In the genomic region with DNA sequence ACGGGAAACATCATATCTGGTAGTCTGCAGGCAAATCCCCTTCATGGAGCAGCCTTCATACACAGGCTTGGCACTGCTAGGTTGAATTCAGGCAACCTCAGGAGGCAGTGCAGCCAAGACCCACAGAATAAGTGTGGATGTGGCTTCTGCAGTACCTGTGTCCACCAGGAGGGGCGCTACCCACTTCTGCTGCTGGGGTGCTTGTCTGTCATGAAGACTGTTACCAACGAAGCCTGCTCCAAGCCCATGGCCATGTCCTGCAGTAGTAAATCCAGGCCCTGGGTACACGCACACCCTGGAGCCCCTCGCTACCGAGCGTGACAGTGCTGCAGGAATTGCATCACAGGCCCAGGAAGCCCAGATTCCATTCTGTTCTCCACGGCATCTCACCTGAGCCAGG, we compare ENCODE assay signal across 8 mouse cellular contexts. TPM values are rescaled to one million over a fixed set of nuclear protein-coding genes. Genes with fewer than 3 reads are reported as not detected.
A peak's percentile ranks its signal among the peaks of the same experiment; 100 is the strongest.
DNase-seq lines count a peak whose midpoint lies in the region; ATAC-seq and TF ChIP-seq lines count a peak whose summit lies in the region.

No protein-coding gene starts in this region.

- TF ChIP-seq CTCF in testis, adult 2 months (IDR thresholded peaks at IDR 0.05; ENCODE audit: control insufficient read depth, insufficient read depth, insufficient replicate concordance, low read depth, low read length) = peak; percentile 92; the same call in 1 of the 2 replicates
- peak; percentile 95 for TF ChIP-seq CTCF in liver, embryonic 14.5 days (IDR thresholded peaks at IDR 0.05; ENCODE audit: low read depth)

- no peak for TF ChIP-seq POLR2A in testis, adult 2 months (IDR thresholded peaks at IDR 0.05; ENCODE audit: control insufficient read depth, low read depth, low read length)

- intact Hi-C loops in heart, postnatal 36 days (cut with DNase I) = no loop called here

- no peak for TF ChIP-seq EP300 in liver, embryonic 14.5 days (IDR thresholded peaks at IDR 0.05; ENCODE audit: low read depth)

- no peaks in the 10 kb centered on the region for H3K9me3 ChIP-seq in forebrain, embryonic 10.5 days
- no peaks in the 10 kb centered on the region for H3K9me3 ChIP-seq in forebrain, embryonic 13.5 days (replicated peaks)
- H3K9me3 ChIP-seq in liver, embryonic 14.5 days (ENCODE audit: control insufficient read depth, low read length) = no peaks in the 10 kb centered on the region

- ATAC-seq in forebrain, embryonic 13.5 days = no peak
- 0 out of 2 replicates have a peak, but pooled peaks have one; percentile 14 for ATAC-seq in liver, embryonic 14.5 days (ENCODE audit: insufficient read depth)

- H3K27me3 ChIP-seq in forebrain, embryonic 10.5 days (ENCODE audit: poor library complexity, severe bottlenecking) = no peaks in the 10 kb centered on the region
- H3K27me3 ChIP-seq in forebrain, embryonic 13.5 days = no peaks in the 10 kb centered on the region
- H3K27me3 ChIP-seq in testis, adult 2 months (ENCODE audit: control insufficient read depth, insufficient read depth, low read length) = no peaks in the 10 kb centered on the region
- no peaks in the 10 kb centered on the region for H3K27me3 ChIP-seq in liver, embryonic 14.5 days (ENCODE audit: control insufficient read depth, insufficient read depth, low read length)

- no peak overlapping the region for H3K4me3 ChIP-seq in forebrain, embryonic 10.5 days
- no peak overlapping the region for H3K4me3 ChIP-seq in forebrain, embryonic 13.5 days
- no peak overlapping the region for H3K4me3 ChIP-seq in testis, adult 2 months (ENCODE audit: control insufficient read depth, low read depth, low read length)
- no peak overlapping the region for H3K4me3 ChIP-seq in liver, embryonic 14.5 days (ENCODE audit: insufficient read depth in 1 of 2, low read depth in 2 of 2, low read length in 2 of 2)

- H3K27ac ChIP-seq in forebrain, embryonic 10.5 days = no peak overlapping the region
- H3K27ac ChIP-seq in forebrain, embryonic 13.5 days = no peak overlapping the region
- no peak overlapping the region for H3K27ac ChIP-seq in testis, adult 2 months (ENCODE audit: control insufficient read depth, insufficient read depth, low read depth, low read length)
- H3K27ac ChIP-seq in liver, embryonic 14.5 days = no peak overlapping the region

- no peak overlapping the region for H3K4me2 ChIP-seq in forebrain, embryonic 13.5 days
- no peak overlapping the region for H3K4me2 ChIP-seq in liver, embryonic 14.5 days (ENCODE audit: low read depth)

- H3K9ac ChIP-seq in forebrain, embryonic 13.5 days = no peak overlapping the region
- H3K9ac ChIP-seq in liver, embryonic 14.5 days (replicated peaks) = no peak overlapping the region

- peaks cover 52% of the 10 kb centered on the region for H3K36me3 ChIP-seq in forebrain, embryonic 10.5 days (replicated peaks)
- H3K36me3 ChIP-seq in forebrain, embryonic 13.5 days (ENCODE audit: poor library complexity, severe bottlenecking) = peaks cover 51% of the 10 kb centered on the region
- peaks cover 2% of the 10 kb centered on the region for H3K36me3 ChIP-seq in testis, adult 2 months (ENCODE audit: control insufficient read depth, insufficient read depth, low read length)
- peaks cover 5% of the 10 kb centered on the region for H3K36me3 ChIP-seq in liver, embryonic 14.5 days (replicated peaks; ENCODE audit: control insufficient read depth, insufficient read depth, low read depth)

- WGBS in forebrain, embryonic 10.5 days = 70% methylated on average over 8 of the region's 8 CpGs
- 66% methylated on average over 8 of the region's 8 CpGs for WGBS in forebrain, embryonic 13.5 days
- 61% methylated on average over 8 of the region's 8 CpGs for WGBS in liver, embryonic 14.5 days (ENCODE audit: insufficient replicate concordance)

- peaks cover 19% of the 10 kb centered on the region for H3K4me1 ChIP-seq in forebrain, embryonic 10.5 days
- peaks cover 13% of the 10 kb centered on the region for H3K4me1 ChIP-seq in forebrain, embryonic 13.5 days
- H3K4me1 ChIP-seq in testis, adult 2 months (ENCODE audit: control insufficient read depth, insufficient read depth, low read length) = peaks cover 2% of the 10 kb centered on the region; the same call in 1 of the 2 replicates
- H3K4me1 ChIP-seq in liver, embryonic 14.5 days (replicated peaks; ENCODE audit: control insufficient read depth in 2 of 2, insufficient read depth in 2 of 2, low read length in 1 of 2) = no peaks in the 10 kb centered on the region

- DNase-seq in forebrain, embryonic 10.5 days (ENCODE audit: extremely low spot score, low spot score) = peak; percentile 65
- no peak for DNase-seq in testis, postnatal 14 days (ENCODE audit: low spot score)
- peak; percentile 79 to 81 for DNase-seq in cerebellum, postnatal 36 days
- DNase-seq in heart, postnatal 36 days = peak; percentile 50 to 77
- no peak for DNase-seq in liver, embryonic 14.5 days (ENCODE audit: low read depth in 3 of 3, low spot score in 3 of 3)
- DNase-seq in spleen, adult 12 weeks (ENCODE audit: low spot score) = peak; percentile 42

RNA-seq across cellular contexts. Expression of a gene that starts 6.7 kb away (rescaled TPM):
- polyA plus RNA-seq in forebrain, embryonic 10.5 days (2016; fragmentation: Nextera tagmentation; extraction: Ambion mirVana) = 114 and 124 TPM in 2 replicates
- polyA plus RNA-seq in forebrain, embryonic 13.5 days (2015; fragmentation: Nextera tagmentation; extraction: Ambion mirVana) = 91.9 and 103 TPM in 2 replicates
- 47.8 and 53.8 TPM in 2 replicates for polyA plus RNA-seq in testis, adult 2 months (2012; rRNA removed)
- total RNA-seq in heart, postnatal 36 days (2021) = 10 to 100 TPM; 27.9 TPM
- 13.5 and 15.2 TPM in 2 replicates for polyA plus RNA-seq in liver, embryonic 14.5 days (2012; rRNA removed)
- polyA plus RNA-seq in liver, embryonic 14.5 days (2014; fragmentation: Nextera tagmentation; extraction: Ambion mirVana) = 25.2 and 27.2 TPM in 2 replicates

RNA-seq across cellular contexts. Expression of a gene that starts 22.7 kb away (rescaled TPM):
- polyA plus RNA-seq in forebrain, embryonic 10.5 days (2016; fragmentation: Nextera tagmentation; extraction: Ambion mirVana) = 9.6 and 11.1 TPM in 2 replicates
- 14.2 and 15.0 TPM in 2 replicates for polyA plus RNA-seq in forebrain, embryonic 13.5 days (2015; fragmentation: Nextera tagmentation; extraction: Ambion mirVana)
- 151 and 183 TPM in 2 replicates for polyA plus RNA-seq in testis, adult 2 months (2012; rRNA removed)
- 10 to 100 TPM in 1 of 2 experiments, 1 to 10 TPM in 1; 4.4 to 12.0 TPM for total RNA-seq in heart, postnatal 36 days (2021)
- polyA plus RNA-seq in liver, embryonic 14.5 days (2012; rRNA removed) = 5.6 and 6.3 TPM in 2 replicates
- polyA plus RNA-seq in liver, embryonic 14.5 days (2014; fragmentation: Nextera tagmentation; extraction: Ambion mirVana) = 4.2 and 4.8 TPM in 2 replicates

Comparison
In these comparisons a context has a peak if more than half of its experiments do, and no peak if none do; other contexts are left out.
1. DNase-seq: peak in forebrain, embryonic 10.5 days (single experiment), cerebellum, postnatal 36 days (2 of 2), heart, postnatal 36 days (2 of 2) and spleen, adult 12 weeks (single experiment); none in testis, postnatal 14 days (single experiment) and liver, embryonic 14.5 days (0 of 3).